Mouse (Mus musculus): ENCODE results near the gene Nck2. TPM values are rescaled to one million over a fixed set of nuclear protein-coding genes. Genes with fewer than 3 reads are reported as not detected.
A peak's percentile ranks its signal among the peaks of the same experiment; 100 is the strongest.

Nck2 gene
- total and polyA plus RNA-seq, 2 experiments from 2014 or later, result 17.7 to 49.7 TPM

- peak overlapping the region; percentile 2; the same call in 1 of the 2 replicates for H3K9ac ChIP-seq (replicated peaks; ENCODE audit: low read depth, low read length)
- WGBS, result 47% methylated on average over 6 of the region's 6 CpGs
- peak overlapping the region; percentile 64 for H3K27ac ChIP-seq (ENCODE audit: low read depth)
These were observed 30.4 kb downstream of the Nck2 start for GRCm38 (mm10) chr1:43474535-43475409.

GRCm38 (mm10) chr1:43477954-43478353, 33.6 kb downstream of the Nck2 start:
- ATAC-seq (ENCODE audit: insufficient read depth, low read depth), result no peak
- Histone ChIP-seq H3K4me3 (ENCODE audit: low read depth, low read length) (no peak overlapping the region), H3K27me3 (ENCODE audit: control insufficient read depth, insufficient read depth, low read length) (no peaks in the 10 kb centered on the region), H3K36me3 (replicated peaks; ENCODE audit: control insufficient read depth, insufficient read depth, low read length) (no peaks in the 10 kb centered on the region), H3K4me1 (ENCODE audit: control insufficient read depth, insufficient read depth) (peaks cover 19% of the 10 kb centered on the region), H3K9ac (replicated peaks; ENCODE audit: low read depth, low read length) (no peak overlapping the region), H3K4me2 (ENCODE audit: low read depth, low read length) (no peak overlapping the region), H3K27ac (ENCODE audit: low read depth) (no peak overlapping the region), H3K9me3 (replicated peaks; ENCODE audit: control insufficient read depth, low read length) (no peaks in the 10 kb centered on the region)
- DNase-seq (ENCODE audit: low spot score), result no peak
- TF ChIP-seq EP300 (IDR thresholded peaks at IDR 0.05; ENCODE audit: low read depth) (no peak), CTCF (IDR thresholded peaks at IDR 0.05; ENCODE audit: low read depth) (no peak)
- WGBS, result 90% methylated on average over 3 of the region's 3 CpGs

More at GRCm38 (mm10) chr1:43474535-43475409, 30.4 kb downstream of the Nck2 start:
- DNase-seq (ENCODE audit: low spot score) (peak; percentile 48), ATAC-seq (ENCODE audit: insufficient read depth, low read depth) (peak; percentile 55; the same call in 1 of the 2 replicates)
- H3K27me3 ChIP-seq (ENCODE audit: control insufficient read depth, insufficient read depth, low read length), result no peaks in the 10 kb centered on the region
- H3K4me3 ChIP-seq (ENCODE audit: low read depth, low read length), result no peak overlapping the region
- H3K9me3 ChIP-seq (replicated peaks; ENCODE audit: control insufficient read depth, low read length), result no peaks in the 10 kb centered on the region
- H3K36me3 ChIP-seq (replicated peaks; ENCODE audit: control insufficient read depth, insufficient read depth, low read length), result no peaks in the 10 kb centered on the region
- peaks cover 31% of the 10 kb centered on the region for H3K4me1 ChIP-seq (ENCODE audit: control insufficient read depth, insufficient read depth)
- H3K4me2 ChIP-seq (ENCODE audit: low read depth, low read length), result peak overlapping the region; percentile 11; the same call in 1 of the 2 replicates
- TF ChIP-seq CTCF (IDR thresholded peaks at IDR 0.05; ENCODE audit: low read depth) (no peak), EP300 (IDR thresholded peaks at IDR 0.05; ENCODE audit: low read depth) (no peak)

GRCm38 (mm10) chr1:43485204-43485603, 40.8 kb downstream of the Nck2 start:
- Histone ChIP-seq H3K27ac (ENCODE audit: low read depth) (no peak overlapping the region), H3K4me2 (ENCODE audit: low read depth, low read length) (no peak overlapping the region), H3K9me3 (replicated peaks; ENCODE audit: control insufficient read depth, low read length) (no peaks in the 10 kb centered on the region), H3K4me3 (ENCODE audit: low read depth, low read length) (no peak overlapping the region), H3K27me3 (ENCODE audit: control insufficient read depth, insufficient read depth, low read length) (no peaks in the 10 kb centered on the region), H3K9ac (replicated peaks; ENCODE audit: low read depth, low read length) (no peak overlapping the region), H3K36me3 (replicated peaks; ENCODE audit: control insufficient read depth, insufficient read depth, low read length) (0 out of 2 replicates have a peak, but pooled peaks cover 3% of the 10 kb centered on the region), H3K4me1 (ENCODE audit: control insufficient read depth, insufficient read depth) (peaks cover 6% of the 10 kb centered on the region; the same call in 1 of the 2 replicates)
- TF ChIP-seq EP300 (IDR thresholded peaks at IDR 0.05; ENCODE audit: low read depth), result no peak
- no peak for TF ChIP-seq CTCF (IDR thresholded peaks at IDR 0.05; ENCODE audit: low read depth)
- DNase-seq (ENCODE audit: low spot score) (no peak), ATAC-seq (ENCODE audit: insufficient read depth, low read depth) (no peak)
- 95% methylated on average over 9 of the region's 9 CpGs for WGBS

GRCm38 (mm10) chr1:43486500-43486899, 42.1 kb downstream of the Nck2 start:
- no peak overlapping the region for H3K9ac ChIP-seq (replicated peaks; ENCODE audit: low read depth, low read length)
- H3K27me3 ChIP-seq (ENCODE audit: control insufficient read depth, insufficient read depth, low read length), result no peaks in the 10 kb centered on the region
- ATAC-seq (ENCODE audit: insufficient read depth, low read depth) (no peak), DNase-seq (ENCODE audit: low spot score) (no peak)
- peaks cover 6% of the 10 kb centered on the region; the same call in 1 of the 2 replicates for H3K4me1 ChIP-seq (ENCODE audit: control insufficient read depth, insufficient read depth)
- no peaks in the 10 kb centered on the region for H3K9me3 ChIP-seq (replicated peaks; ENCODE audit: control insufficient read depth, low read length)
- no peak overlapping the region for H3K4me2 ChIP-seq (ENCODE audit: low read depth, low read length)
- no peak overlapping the region for H3K27ac ChIP-seq (ENCODE audit: low read depth)
- H3K4me3 ChIP-seq (ENCODE audit: low read depth, low read length), result no peak overlapping the region
- 56% methylated on average over 3 of the region's 3 CpGs for WGBS
- H3K36me3 ChIP-seq (replicated peaks; ENCODE audit: control insufficient read depth, insufficient read depth, low read length), result 0 out of 2 replicates have a peak, but pooled peaks cover 3% of the 10 kb centered on the region
- TF ChIP-seq EP300 (IDR thresholded peaks at IDR 0.05; ENCODE audit: low read depth), result no peak
- no peak for TF ChIP-seq CTCF (IDR thresholded peaks at IDR 0.05; ENCODE audit: low read depth)

GRCm38 (mm10) chr1:43486956-43487722, 42.8 kb downstream of the Nck2 start:
- TF ChIP-seq EP300 (IDR thresholded peaks at IDR 0.05; ENCODE audit: low read depth) (no peak), CTCF (IDR thresholded peaks at IDR 0.05; ENCODE audit: low read depth) (no peak)
- H3K4me2 ChIP-seq (ENCODE audit: low read depth, low read length), result no peak overlapping the region
- no peaks in the 10 kb centered on the region for H3K9me3 ChIP-seq (replicated peaks; ENCODE audit: control insufficient read depth, low read length)
- H3K4me3 ChIP-seq (ENCODE audit: low read depth, low read length), result no peak overlapping the region
- no peak for DNase-seq (ENCODE audit: low spot score)
- 0 out of 2 replicates have a peak, but pooled peaks cover 3% of the 10 kb centered on the region for H3K36me3 ChIP-seq (replicated peaks; ENCODE audit: control insufficient read depth, insufficient read depth, low read length)
- WGBS, result 88% methylated on average over 3 of the region's 3 CpGs
- no peak overlapping the region for H3K9ac ChIP-seq (replicated peaks; ENCODE audit: low read depth, low read length)
- no peaks in the 10 kb centered on the region for H3K27me3 ChIP-seq (ENCODE audit: control insufficient read depth, insufficient read depth, low read length)
- no peak for ATAC-seq (ENCODE audit: insufficient read depth, low read depth)
- no peak overlapping the region for H3K27ac ChIP-seq (ENCODE audit: low read depth)
- H3K4me1 ChIP-seq (ENCODE audit: control insufficient read depth, insufficient read depth), result peaks cover 6% of the 10 kb centered on the region; the same call in 1 of the 2 replicates
